Mouse (Mus musculus) embryonic facial prominence, embryonic 13.5 days (tissue): ENCODE data around the gene Npc2. TPM values are rescaled to one million over a fixed set of nuclear protein-coding genes. Genes with fewer than 3 reads are reported as not detected.

ENCODE experiments used
- ATAC-seq: fragments of 200-750 bp; cut with Nextera tagmentation; 2 replicates; pipeline ENCODE4 v1.8.0; 2017; ENCODE audit warnings: low read depth; ENCODE audit not compliant: insufficient number of reproducible peaks, insufficient read depth, low FRiP score, low TSS enrichment
- H3K27ac ChIP-seq: fragments of 300-500 bp; sonication (generic); 2 replicates; pipeline ENCODE4 v1.5.1; 2015; ENCODE audit warnings: moderate library complexity, mild to moderate bottlenecking, inconsistent platforms
- H3K27me3 ChIP-seq: fragments of 300-500 bp; sonication (generic); 2 replicates; pipeline ENCODE4 v1.6.1; 2015; ENCODE audit warnings: mild to moderate bottlenecking, inconsistent platforms
- H3K36me3 ChIP-seq: fragments of 300-500 bp; sonication (generic); 2 replicates; pipeline ENCODE4 v1.6.1; 2015; ENCODE audit warnings: mild to moderate bottlenecking, inconsistent platforms
- H3K4me1 ChIP-seq: fragments of 300-500 bp; sonication (generic); 2 replicates; pipeline ENCODE4 v1.6.1; 2015; ENCODE audit warnings: inconsistent platforms
- H3K4me2 ChIP-seq: fragments of 300-500 bp; sonication (generic); 2 replicates; pipeline ENCODE4 v1.6.1; 2015; ENCODE audit warnings: moderate library complexity, mild to moderate bottlenecking, inconsistent platforms
- H3K4me3 ChIP-seq: fragments of 300-500 bp; sonication (generic); 2 replicates; pipeline ENCODE4 v1.5.1; 2015; ENCODE audit warnings: mild to moderate bottlenecking, inconsistent platforms
- H3K9ac ChIP-seq: fragments of 300-500 bp; sonication (generic); 2 replicates; pipeline ENCODE4 v1.6.1; 2015; ENCODE audit warnings: mild to moderate bottlenecking, inconsistent platforms
- H3K9me3 ChIP-seq: fragments of 300-500 bp; sonication (generic); 2 replicates; pipeline ENCODE4 v1.6.1; 2016; ENCODE audit warnings: inconsistent platforms
- WGBS: fragments of 180-500 bp; shearing (Covaris S2); methylation state at CpG from one replicate; pipeline ENCODE4 v1.1.7; 2015; ENCODE audit warnings: mixed read lengths; 5-methylcytosine and 5-hydroxymethylcytosine counted together
- polyA plus RNA-seq: library from polyadenylated mRNA; unstranded; fragments of >200 nt; fragmentation: Nextera tagmentation; extraction: Ambion mirVana; gene quantifications from 2 replicates; pipeline ENCODE4 v1.2.1, GENCODE M21; 2015

Npc2 gene
- polyA plus RNA-seq, 1 experiment from 2014 or later = 78.2 TPM

- no peak overlapping the region for H3K27ac ChIP-seq
- peak overlapping the region; percentile 83 for H3K4me2 ChIP-seq
- H3K36me3 ChIP-seq = peaks cover 7% of the 10 kb centered on the region; the same call in 1 of the 2 replicates
- no peak overlapping the region for H3K9ac ChIP-seq
- peaks cover 28% of the 10 kb centered on the region for H3K4me1 ChIP-seq
- WGBS = 94% methylated on average over 6 of the region's 6 CpGs
- H3K9me3 ChIP-seq = no peaks in the 10 kb centered on the region
- H3K4me3 ChIP-seq = peak overlapping the region; percentile 78; the same call in 1 of the 2 replicates
- H3K27me3 ChIP-seq = no peaks in the 10 kb centered on the region
- ATAC-seq = no peak
These were observed 1.4 kb upstream of the Npc2 start for GRCm38 (mm10) chr12:84774376-84774775.

GRCm38 (mm10) chr12:84773476-84773875 lies 524 bp upstream of the Npc2 start:
- ATAC-seq = no peak
- peak overlapping the region; percentile 78 for H3K4me3 ChIP-seq
- no peaks in the 10 kb centered on the region for H3K27me3 ChIP-seq
- peaks cover 29% of the 10 kb centered on the region for H3K4me1 ChIP-seq
- WGBS = under 1% methylated on average over 20 of the region's 20 CpGs
- H3K36me3 ChIP-seq = peaks cover 10% of the 10 kb centered on the region; the same call in 1 of the 2 replicates
- peak overlapping the region; percentile 83 for H3K4me2 ChIP-seq
- H3K9ac ChIP-seq = peak overlapping the region; percentile 85
- H3K27ac ChIP-seq = peak overlapping the region; percentile 55; the same call in 1 of the 2 replicates
- H3K9me3 ChIP-seq = no peaks in the 10 kb centered on the region

- H3K4me2 ChIP-seq = peak overlapping the region; percentile 83
- no peaks in the 10 kb centered on the region for H3K27me3 ChIP-seq
- peaks cover 10% of the 10 kb centered on the region for H3K36me3 ChIP-seq
- no peaks in the 10 kb centered on the region for H3K9me3 ChIP-seq
- H3K4me3 ChIP-seq = peak overlapping the region; percentile 78
- no peak for ATAC-seq
- 2% methylated on average over 10 of the region's 10 CpGs for WGBS
- H3K9ac ChIP-seq = peak overlapping the region; percentile 85
- H3K4me1 ChIP-seq = peaks cover 29% of the 10 kb centered on the region
- H3K27ac ChIP-seq = peak overlapping the region; percentile 96
These were observed 901 bp downstream of the Npc2 start for GRCm38 (mm10) chr12:84771981-84772520.

GRCm38 (mm10) chr12:84769624-84770023 lies 3.3 kb downstream of the Npc2 start:
- H3K4me2 ChIP-seq = no peak overlapping the region
- no peak overlapping the region for H3K4me3 ChIP-seq
- H3K9me3 ChIP-seq = no peaks in the 10 kb centered on the region
- H3K27ac ChIP-seq = peak overlapping the region; percentile 7; the same call in 1 of the 2 replicates
- no peak overlapping the region for H3K9ac ChIP-seq
- H3K27me3 ChIP-seq = no peaks in the 10 kb centered on the region
- peaks cover 21% of the 10 kb centered on the region for H3K36me3 ChIP-seq
- no peak for ATAC-seq
- H3K4me1 ChIP-seq = peaks cover 28% of the 10 kb centered on the region
- whole genome bisulfite sequencing = 86% methylated on average over 7 of the region's 7 CpGs

- Histone ChIP-seq H3K36me3 (peaks cover 40% of the 10 kb centered on the region), H3K27ac (no peak overlapping the region), H3K4me2 (no peak overlapping the region), H3K4me1 (peaks cover 18% of the 10 kb centered on the region), H3K9ac (no peak overlapping the region), H3K4me3 (no peak overlapping the region), H3K27me3 (no peaks in the 10 kb centered on the region), H3K9me3 (no peaks in the 10 kb centered on the region)
- ATAC-seq = no peak
- WGBS = 90% methylated on average over 6 of the region's 6 CpGs
These were observed 5.4 kb downstream of the Npc2 start for GRCm38 (mm10) chr12:84767510-84767909.

- Histone ChIP-seq H3K4me2 (no peak overlapping the region), H3K4me3 (no peak overlapping the region), H3K36me3 (peaks cover 49% of the 10 kb centered on the region), H3K27ac (no peak overlapping the region), H3K9ac (no peak overlapping the region), H3K9me3 (no peaks in the 10 kb centered on the region), H3K27me3 (no peaks in the 10 kb centered on the region), H3K4me1 (peaks cover 11% of the 10 kb centered on the region)
- WGBS = 72% methylated on average over 5 of the region's 5 CpGs
- no peak for ATAC-seq
These were observed 6.7 kb downstream of the Npc2 start for GRCm38 (mm10) chr12:84766113-84766735.

- peaks cover 54% of the 10 kb centered on the region for H3K36me3 ChIP-seq
- no peaks in the 10 kb centered on the region for H3K27me3 ChIP-seq
- ATAC-seq = no peak
- 0 out of 2 replicates have a peak, but pooled peaks cover 6% of the 10 kb centered on the region for H3K4me1 ChIP-seq
- WGBS = 91% methylated on average over 15 of the region's 15 CpGs
- no peaks in the 10 kb centered on the region for H3K9me3 ChIP-seq
- no peak overlapping the region for H3K9ac ChIP-seq
- no peak overlapping the region for H3K27ac ChIP-seq
- no peak overlapping the region for H3K4me2 ChIP-seq
- no peak overlapping the region for H3K4me3 ChIP-seq
These were observed 7.4 kb downstream of the Npc2 start for GRCm38 (mm10) chr12:84765506-84765905.

- Histone ChIP-seq H3K4me3 (no peak overlapping the region), H3K4me2 (no peak overlapping the region), H3K4me1 (0 out of 2 replicates have a peak, but pooled peaks cover 5% of the 10 kb centered on the region), H3K9me3 (no peaks in the 10 kb centered on the region), H3K9ac (no peak overlapping the region), H3K36me3 (peaks cover 59% of the 10 kb centered on the region), H3K27ac (no peak overlapping the region), H3K27me3 (no peaks in the 10 kb centered on the region)
- ATAC-seq = no peak
- 83% methylated on average over 7 of the region's 7 CpGs for WGBS
These were observed 8.2 kb downstream of the Npc2 start for GRCm38 (mm10) chr12:84764756-84765155.

GRCm38 (mm10) chr12:84763577-84764218 lies 9.3 kb downstream of the Npc2 start:
- H3K9me3 ChIP-seq = no peaks in the 10 kb centered on the region
- H3K4me3 ChIP-seq = no peak overlapping the region
- H3K9ac ChIP-seq = no peak overlapping the region
- no peaks in the 10 kb centered on the region for H3K27me3 ChIP-seq
- no peak for ATAC-seq
- 0 out of 2 replicates have a peak, but pooled peaks cover 2% of the 10 kb centered on the region for H3K4me1 ChIP-seq
- H3K27ac ChIP-seq = no peak overlapping the region
- H3K36me3 ChIP-seq = peaks cover 64% of the 10 kb centered on the region
- 94% methylated on average over 13 of the region's 13 CpGs for WGBS
- H3K4me2 ChIP-seq = no peak overlapping the region

- Histone ChIP-seq H3K36me3 (peaks cover 74% of the 10 kb centered on the region), H3K27ac (no peak overlapping the region), H3K4me1 (0 out of 2 replicates have a peak, but pooled peaks cover 2% of the 10 kb centered on the region), H3K27me3 (no peaks in the 10 kb centered on the region), H3K9ac (no peak overlapping the region), H3K4me2 (no peak overlapping the region), H3K9me3 (no peaks in the 10 kb centered on the region), H3K4me3 (no peak overlapping the region)
- WGBS = 77% methylated on average over 5 of the region's 5 CpGs
- no peak for ATAC-seq
These were observed 10.4 kb downstream of the Npc2 start for GRCm38 (mm10) chr12:84762532-84762931.

GRCm38 (mm10) chr12:84759063-84759462 lies 13.9 kb downstream of the Npc2 start:
- WGBS = 77% methylated on average over 2 of the region's 2 CpGs
- H3K36me3 ChIP-seq = peaks cover 79% of the 10 kb centered on the region
- no peak for ATAC-seq

More at GRCm38 (mm10) chr12:84759063-84759462, 13.9 kb downstream of the Npc2 start:
- Histone ChIP-seq H3K27me3 (no peaks in the 10 kb centered on the region), H3K4me3 (no peak overlapping the region), H3K4me1 (0 out of 2 replicates have a peak, but pooled peaks cover 2% of the 10 kb centered on the region), H3K9me3 (no peaks in the 10 kb centered on the region), H3K9ac (no peak overlapping the region), H3K4me2 (no peak overlapping the region), H3K27ac (no peak overlapping the region)
